10 mouse cellular contexts compared by ENCODE assay signal in the genomic region with DNA sequence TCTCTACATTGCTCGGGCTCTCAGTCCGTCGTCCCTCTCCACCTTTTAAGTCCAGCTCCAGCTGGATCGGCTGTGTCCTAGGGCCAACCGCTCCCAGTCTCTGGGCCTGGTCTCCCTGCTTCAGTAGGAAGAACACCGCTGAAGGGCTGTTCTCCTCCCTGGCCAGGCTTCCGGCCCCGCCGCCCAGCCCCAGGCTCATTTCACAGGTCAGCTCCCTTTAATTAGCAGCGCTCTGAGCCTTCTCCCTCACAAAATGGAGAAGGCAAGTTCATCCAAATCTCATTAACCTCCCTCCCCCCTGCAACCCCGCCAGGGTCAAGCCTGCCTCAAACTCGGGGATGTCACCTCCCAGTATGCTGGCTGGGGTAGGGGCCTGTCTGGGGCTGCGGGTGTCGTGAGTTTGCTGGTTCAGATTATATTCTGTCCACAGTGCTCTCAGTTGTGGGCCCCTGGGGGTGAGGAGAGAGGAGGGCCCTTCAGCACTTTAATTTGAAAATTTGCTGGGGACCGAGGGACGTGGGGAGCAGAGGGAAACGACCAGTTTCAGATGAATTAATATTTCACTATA. TPM values are rescaled to one million over a fixed set of nuclear protein-coding genes. Genes with fewer than 3 reads are reported as not detected.
DNase-seq lines count a peak whose midpoint lies in the region; ATAC-seq lines count a peak whose summit lies in the region.
"Had no signal": no experiment of that assay in that cellular context is flagged by ENCODE, and none has a peak within 500 bp of the region (broad histone marks: within the 10 kb centered on the region; RNA-seq: fewer than 3 reads in every experiment).

No protein-coding gene starts in this region.

- 18% methylated on average over 17 of the region's 17 CpGs for WGBS in midbrain, embryonic 10.5 days
- 15% methylated on average over 17 of the region's 17 CpGs for WGBS in midbrain, embryonic 15.5 days
- 11% methylated on average over 17 of the region's 17 CpGs for WGBS in embryonic facial prominence, embryonic 11.5 days
- WGBS in hindbrain, embryonic 16.5 days = 23% methylated on average over 17 of the region's 17 CpGs
- 35% methylated on average over 17 of the region's 17 CpGs for WGBS in neural tube, embryonic 13.5 days

- H3K36me3 ChIP-seq in midbrain, embryonic 10.5 days = no peaks in the 10 kb centered on the region
- H3K36me3 ChIP-seq in midbrain, embryonic 15.5 days (replicated peaks) = no peaks in the 10 kb centered on the region
- H3K36me3 ChIP-seq in embryonic facial prominence, embryonic 11.5 days (replicated peaks; ENCODE audit: control insufficient read depth, insufficient read depth, low read depth, low read length) = no peaks in the 10 kb centered on the region
- no peaks in the 10 kb centered on the region for H3K36me3 ChIP-seq in hindbrain, embryonic 16.5 days (ENCODE audit: control insufficient read depth, insufficient read depth, low read length)
- no peaks in the 10 kb centered on the region for H3K36me3 ChIP-seq in neural tube, embryonic 13.5 days
- H3K36me3 ChIP-seq: liver, embryonic 15.5 days had no signal

- peaks cover 48% of the 10 kb centered on the region for H3K4me1 ChIP-seq in midbrain, embryonic 10.5 days
- peaks cover 32% of the 10 kb centered on the region for H3K4me1 ChIP-seq in midbrain, embryonic 15.5 days
- H3K4me1 ChIP-seq in embryonic facial prominence, embryonic 11.5 days (ENCODE audit: control insufficient read depth, insufficient read depth, low read length) = peaks cover 4% of the 10 kb centered on the region
- peaks cover 9% of the 10 kb centered on the region for H3K4me1 ChIP-seq in hindbrain, embryonic 16.5 days (ENCODE audit: control insufficient read depth, insufficient read depth, low read depth, low read length)
- H3K4me1 ChIP-seq in neural tube, embryonic 13.5 days (replicated peaks) = peaks cover 39% of the 10 kb centered on the region
- H3K4me1 ChIP-seq: liver, embryonic 15.5 days had no signal

- intact Hi-C loops in left cerebral cortex, postnatal 4 days (cut with DNase I) = no loop called here
- intact Hi-C loops in gastrocnemius, postnatal 14 days (cut with DNase I; ENCODE audit: low total_unique reads) = no loop called here

- ATAC-seq in midbrain, embryonic 15.5 days (replicated peaks) = no peak
- no peak for ATAC-seq in embryonic facial prominence, embryonic 11.5 days (replicated peaks; ENCODE audit: insufficient number of reproducible peaks, low FRiP score, low TSS enrichment, low read depth)
- 0 out of 2 replicates have a peak, but pooled peaks have one; percentile 38 for ATAC-seq in hindbrain, embryonic 16.5 days
- ATAC-seq in neural tube, embryonic 13.5 days (ENCODE audit: low read depth) = no peak

- 0 out of 2 replicates have a peak overlapping the region, but pooled peaks have one; percentile 9 for H3K4me3 ChIP-seq in midbrain, embryonic 10.5 days
- H3K4me3 ChIP-seq in midbrain, embryonic 15.5 days = no peak overlapping the region
- H3K4me3 ChIP-seq in embryonic facial prominence, embryonic 11.5 days (ENCODE audit: low read depth, low read length) = no peak overlapping the region
- H3K4me3 ChIP-seq in hindbrain, embryonic 16.5 days (ENCODE audit: low read length) = no peak overlapping the region
- H3K4me3 ChIP-seq in neural tube, embryonic 13.5 days = no peak overlapping the region
- H3K4me3 ChIP-seq: liver, embryonic 15.5 days had no signal

- DNase-seq in midbrain, embryonic 10.5 days (ENCODE audit: low spot score) = peak; percentile 55
- peak; percentile 19 for DNase-seq in embryonic facial prominence, embryonic 11.5 days (ENCODE audit: low spot score)
- DNase-seq in cerebellum, adult 18-20 months = no peak
- no peak for DNase-seq in left cerebral cortex, postnatal 4 days
- DNase-seq in gastrocnemius, postnatal 14 days = no peak
- DNase-seq: cerebellum, postnatal 36 days had no signal

- no peaks in the 10 kb centered on the region for H3K9me3 ChIP-seq in midbrain, embryonic 10.5 days (replicated peaks)
- H3K9me3 ChIP-seq in midbrain, embryonic 15.5 days = no peaks in the 10 kb centered on the region
- no peaks in the 10 kb centered on the region for H3K9me3 ChIP-seq in embryonic facial prominence, embryonic 11.5 days (replicated peaks; ENCODE audit: control insufficient read depth, low read length)
- no peaks in the 10 kb centered on the region for H3K9me3 ChIP-seq in hindbrain, embryonic 16.5 days (ENCODE audit: control insufficient read depth, low read length)
- no peaks in the 10 kb centered on the region for H3K9me3 ChIP-seq in neural tube, embryonic 13.5 days
- H3K9me3 ChIP-seq: liver, embryonic 15.5 days had no signal

- no peak overlapping the region for H3K4me2 ChIP-seq in midbrain, embryonic 15.5 days
- peak overlapping the region; percentile 13; the same call in 1 of the 2 replicates for H3K4me2 ChIP-seq in embryonic facial prominence, embryonic 11.5 days (ENCODE audit: low read depth, low read length)
- no peak overlapping the region for H3K4me2 ChIP-seq in hindbrain, embryonic 16.5 days (ENCODE audit: low read length)
- no peak overlapping the region for H3K4me2 ChIP-seq in neural tube, embryonic 13.5 days
- H3K4me2 ChIP-seq: liver, embryonic 15.5 days had no signal

- H3K27ac ChIP-seq in midbrain, embryonic 10.5 days (replicated peaks) = peak overlapping the region; percentile 46; the same call in 1 of the 2 replicates
- H3K27ac ChIP-seq in midbrain, embryonic 15.5 days = no peak overlapping the region
- no peak overlapping the region for H3K27ac ChIP-seq in embryonic facial prominence, embryonic 11.5 days (replicated peaks; ENCODE audit: low read depth, low read length)
- H3K27ac ChIP-seq in hindbrain, embryonic 16.5 days (ENCODE audit: low read depth, low read length) = no peak overlapping the region
- peak overlapping the region; percentile 65; the same call in 1 of the 2 replicates for H3K27ac ChIP-seq in neural tube, embryonic 13.5 days (replicated peaks)
- H3K27ac ChIP-seq: liver, embryonic 15.5 days had no signal

- H3K9ac ChIP-seq in midbrain, embryonic 15.5 days = no peak overlapping the region
- H3K9ac ChIP-seq in embryonic facial prominence, embryonic 11.5 days (replicated peaks; ENCODE audit: low read length) = 0 out of 2 replicates have a peak overlapping the region, but pooled peaks have one; percentile 22
- no peak overlapping the region for H3K9ac ChIP-seq in hindbrain, embryonic 16.5 days (ENCODE audit: low read depth, low read length)
- H3K9ac ChIP-seq in neural tube, embryonic 13.5 days = 0 out of 2 replicates have a peak overlapping the region, but pooled peaks have one; percentile 41
- H3K9ac ChIP-seq: liver, embryonic 15.5 days had no signal

- H3K27me3 ChIP-seq in midbrain, embryonic 10.5 days (ENCODE audit: low read depth, poor library complexity, severe bottlenecking) = peaks cover 65% of the 10 kb centered on the region
- H3K27me3 ChIP-seq in midbrain, embryonic 15.5 days (replicated peaks) = no peaks in the 10 kb centered on the region
- H3K27me3 ChIP-seq in embryonic facial prominence, embryonic 11.5 days (ENCODE audit: control insufficient read depth, insufficient read depth, low read length) = no peaks in the 10 kb centered on the region
- H3K27me3 ChIP-seq in hindbrain, embryonic 16.5 days (replicated peaks; ENCODE audit: control insufficient read depth, insufficient read depth, low read length) = no peaks in the 10 kb centered on the region
- H3K27me3 ChIP-seq in neural tube, embryonic 13.5 days = no peaks in the 10 kb centered on the region

RNA-seq across cellular contexts. Expression of a gene that starts 44.8 kb away (rescaled TPM):
- 96.0 and 102 TPM in 2 replicates for polyA plus RNA-seq in midbrain, embryonic 10.5 days (2016; fragmentation: Nextera tagmentation; extraction: Ambion mirVana)
- polyA plus RNA-seq in midbrain, embryonic 15.5 days (2015; fragmentation: Nextera tagmentation; extraction: Ambion mirVana) = 68.0 and 68.2 TPM in 2 replicates
- polyA plus RNA-seq in embryonic facial prominence, embryonic 11.5 days (2014; fragmentation: Nextera tagmentation; extraction: Ambion mirVana) = 94.9 and 97.1 TPM in 2 replicates
- polyA plus RNA-seq in hindbrain, embryonic 16.5 days (2015; fragmentation: Nextera tagmentation; extraction: Ambion mirVana) = 53.0 and 58.8 TPM in 2 replicates
- 69.7 and 72.2 TPM in 2 replicates for polyA plus RNA-seq in neural tube, embryonic 13.5 days (2015; fragmentation: Nextera tagmentation; extraction: Ambion mirVana)
- total RNA-seq in left cerebral cortex, postnatal 4 days (2021) = 10 to 100 TPM; 32.8 to 39.3 TPM
- 1 to 10 TPM; 6.8 to 7.2 TPM for total RNA-seq in gastrocnemius, postnatal 14 days (2021)

Comparison
In these comparisons a context has a peak if more than half of its experiments do, and no peak if none do; other contexts are left out.
1. H3K27ac ChIP-seq: peak in midbrain, embryonic 10.5 days (single experiment) and neural tube, embryonic 13.5 days (single experiment); none in midbrain, embryonic 15.5 days (single experiment), embryonic facial prominence, embryonic 11.5 days (single experiment) and hindbrain, embryonic 16.5 days (single experiment).
2. DNase-seq: peak in midbrain, embryonic 10.5 days (single experiment) and embryonic facial prominence, embryonic 11.5 days (single experiment); none in cerebellum, adult 18-20 months (0 of 2), left cerebral cortex, postnatal 4 days (single experiment) and gastrocnemius, postnatal 14 days (single experiment).
3. H3K9ac ChIP-seq: peak in embryonic facial prominence, embryonic 11.5 days (single experiment) and neural tube, embryonic 13.5 days (single experiment); none in midbrain, embryonic 15.5 days (single experiment) and hindbrain, embryonic 16.5 days (single experiment).